Mouse (Mus musculus) stomach, embryonic 15.5 days (tissue): ENCODE measurements around the gene Nat9. TPM values are rescaled to one million over a fixed set of nuclear protein-coding genes. Genes with fewer than 3 reads are reported as not detected.
A peak's percentile ranks its signal among the peaks of the same experiment; 100 is the strongest.

Experiments used
- ATAC-seq: fragments of 200-750 bp; cut with Nextera tagmentation; 2 replicates; pipeline ENCODE4 v1.8.0; 2017; ENCODE audit warnings: low read depth, moderate number of reproducible peaks, moderate TSS enrichment; ENCODE audit not compliant: insufficient read depth, low FRiP score
- H3K27ac ChIP-seq: fragments of 300-500 bp; sonication (generic); 2 replicates; pipeline ENCODE4 v1.5.1; 2015; ENCODE audit warnings: mild to moderate bottlenecking, inconsistent platforms
- H3K27me3 ChIP-seq: fragments of 300-500 bp; sonication (generic); replicated peaks from 2 replicates; pipeline ENCODE4 v1.6.1; 2015; ENCODE audit warnings: inconsistent platforms
- H3K36me3 ChIP-seq: fragments of 300-500 bp; sonication (generic); 2 replicates; pipeline ENCODE4 v1.6.1; 2015; ENCODE audit warnings: inconsistent platforms
- H3K4me1 ChIP-seq: fragments of 300-500 bp; sonication (generic); 2 replicates; pipeline ENCODE4 v1.6.1; 2015; ENCODE audit warnings: inconsistent platforms
- H3K4me2 ChIP-seq: fragments of 300-500 bp; sonication (generic); 2 replicates; pipeline ENCODE4 v1.6.1; 2015; ENCODE audit warnings: mild to moderate bottlenecking, inconsistent platforms
- H3K4me3 ChIP-seq: fragments of 300-500 bp; sonication (generic); replicated peaks from 2 replicates; pipeline ENCODE4 v1.5.1; 2015; ENCODE audit warnings: inconsistent platforms
- H3K9ac ChIP-seq: fragments of 300-500 bp; sonication (generic); 2 replicates; pipeline ENCODE4 v1.6.1; 2015; ENCODE audit warnings: inconsistent platforms
- H3K9me3 ChIP-seq: fragments of 300-500 bp; sonication (generic); 2 replicates; pipeline ENCODE4 v1.6.1; 2016; ENCODE audit warnings: inconsistent platforms
- WGBS: fragments of 180-500 bp; shearing (Covaris S2); methylation state at CpG from one replicate; pipeline ENCODE4 v1.1.7; 2015; 5-methylcytosine and 5-hydroxymethylcytosine counted together
- polyA plus RNA-seq: library from polyadenylated mRNA; unstranded; fragments of >200 nt; fragmentation: Nextera tagmentation; extraction: Ambion mirVana; gene quantifications from 2 replicates; pipeline ENCODE4 v1.2.1, GENCODE M21; 2015

The Nat9 gene
- polyA plus RNA-seq, 1 experiment from 2014 or later, result 23.2 TPM

DNA sequence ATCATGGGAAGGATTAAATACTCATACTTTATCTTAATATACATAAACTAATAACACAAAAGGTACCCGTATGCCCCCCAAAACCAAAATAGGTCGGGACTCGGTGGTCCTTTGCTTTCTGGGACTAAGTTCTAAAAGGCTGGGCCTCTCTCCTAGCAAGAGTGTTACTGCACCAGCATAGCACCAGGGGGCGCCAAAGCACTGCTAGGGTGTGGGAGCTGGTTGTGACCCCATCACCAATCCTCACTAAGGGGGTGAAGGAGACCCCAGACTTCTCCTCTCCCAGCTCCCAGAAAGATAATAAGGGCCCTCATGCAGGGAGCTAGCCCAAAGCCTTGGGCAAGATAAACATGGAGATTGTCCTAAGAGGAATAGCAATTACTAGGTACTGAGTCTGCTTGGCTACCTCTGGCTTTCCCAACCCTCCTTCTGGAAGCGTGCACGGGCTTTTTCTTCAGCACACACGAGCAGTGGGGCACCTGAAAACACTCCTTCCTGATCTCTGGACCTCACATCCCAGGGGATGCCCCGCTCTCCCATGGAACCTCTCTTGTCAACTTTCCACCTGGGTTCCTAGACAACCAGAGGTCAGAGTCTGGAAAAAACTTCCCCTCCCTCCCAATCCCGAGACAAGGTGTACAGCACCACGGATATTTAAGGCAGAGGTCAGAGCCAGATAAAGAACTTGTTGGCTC lies 26.6 kb downstream of the Nat9 start:
- no peak overlapping the region for H3K4me3 ChIP-seq
- H3K9ac ChIP-seq, result no peak overlapping the region
- H3K36me3 ChIP-seq, result no peaks in the 10 kb centered on the region
- WGBS, result 33% methylated on average over 10 of the region's 10 CpGs
- peaks cover 53% of the 10 kb centered on the region for H3K4me1 ChIP-seq
- no peak for ATAC-seq
- no peaks in the 10 kb centered on the region for H3K9me3 ChIP-seq
- H3K27me3 ChIP-seq, result no peaks in the 10 kb centered on the region
- H3K27ac ChIP-seq, result peak overlapping the region; percentile 84; the same call in 1 of the 2 replicates
- H3K4me2 ChIP-seq, result peak overlapping the region; percentile 23

DNA sequence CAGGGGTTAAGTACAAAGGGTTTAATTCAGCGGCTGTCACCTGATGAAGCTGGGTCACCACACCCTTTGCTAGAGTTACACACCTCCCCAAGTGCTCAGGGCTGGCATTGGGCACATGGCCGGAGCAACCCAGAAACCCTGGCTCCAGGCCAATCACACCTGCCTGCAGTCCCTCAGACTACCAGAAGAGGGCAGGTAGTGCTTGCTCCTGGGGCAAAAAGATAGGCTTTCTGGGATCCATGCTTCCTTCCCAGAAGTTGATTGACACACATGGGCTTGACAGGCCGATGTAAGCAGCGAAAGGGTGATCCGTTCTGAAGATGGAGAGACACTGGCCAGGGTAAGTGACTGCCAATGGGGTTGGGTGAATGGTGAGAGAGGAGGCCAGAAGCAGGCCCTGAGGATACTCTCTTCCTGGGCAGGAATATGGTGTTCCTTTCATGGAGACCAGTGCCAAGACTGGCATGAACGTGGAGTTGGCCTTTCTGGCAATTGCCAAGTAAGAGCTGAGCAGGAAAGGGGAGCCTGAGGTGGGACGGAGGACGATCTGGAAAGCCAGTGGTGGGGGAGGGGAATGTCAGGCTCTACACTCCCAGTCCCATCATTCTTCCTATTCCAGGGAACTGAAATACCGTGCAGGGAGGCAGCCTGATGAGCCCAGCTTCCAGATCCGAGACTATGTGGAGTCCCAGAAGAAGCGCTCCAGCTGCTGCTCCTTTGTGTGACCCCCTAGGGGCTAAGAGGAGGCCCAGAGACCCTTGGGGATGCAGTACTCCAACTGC lies 27.5 kb downstream of the Nat9 start:
- 52% methylated on average over 11 of the region's 11 CpGs for WGBS
- Histone ChIP-seq H3K36me3 (no peaks in the 10 kb centered on the region), H3K27ac (no peak overlapping the region), H3K4me1 (peaks cover 46% of the 10 kb centered on the region), H3K4me3 (no peak overlapping the region), H3K9me3 (no peaks in the 10 kb centered on the region), H3K9ac (no peak overlapping the region), H3K27me3 (no peaks in the 10 kb centered on the region), H3K4me2 (no peak overlapping the region)
- ATAC-seq, result no peak

DNA sequence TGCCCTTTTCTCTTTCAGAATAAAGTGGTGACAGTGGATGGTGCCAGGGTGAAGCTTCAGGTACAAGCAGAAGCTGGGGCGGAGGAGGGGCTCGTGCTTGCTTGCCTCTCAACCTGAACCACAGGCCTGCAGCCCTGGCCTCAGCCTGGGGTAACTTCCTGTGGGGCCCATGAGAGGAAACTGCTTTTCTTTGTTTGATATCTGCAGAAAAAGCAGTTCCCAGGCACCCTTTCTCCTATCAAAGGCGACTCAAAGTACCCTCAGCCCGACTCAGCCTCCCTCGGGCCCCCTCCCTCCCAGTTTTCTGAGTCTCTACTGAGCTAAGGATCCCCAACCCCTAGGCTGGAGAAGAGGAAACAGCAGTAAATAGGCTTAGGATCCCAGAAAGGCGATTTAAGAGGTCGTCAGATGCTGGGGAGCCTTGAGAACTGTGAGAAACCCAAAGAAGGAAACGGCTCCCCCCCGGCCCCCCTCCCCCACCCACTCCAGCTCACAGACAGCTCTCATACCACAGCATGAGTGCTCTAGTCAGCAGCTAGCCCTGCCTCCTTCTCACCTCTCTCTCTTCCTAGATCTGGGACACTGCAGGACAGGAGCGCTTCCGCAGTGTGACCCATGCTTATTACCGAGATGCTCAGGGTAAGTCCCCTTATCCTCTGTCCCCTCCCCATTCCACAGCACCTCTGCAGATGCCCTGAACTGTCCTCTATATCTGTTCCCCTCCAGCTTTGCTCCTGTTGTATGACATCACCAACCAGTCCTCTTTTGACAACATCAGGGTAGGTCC lies 29.5 kb downstream of the Nat9 start:
- no peaks in the 10 kb centered on the region for H3K36me3 ChIP-seq
- ATAC-seq, result no peak
- WGBS, result 21% methylated on average over 12 of the region's 12 CpGs
- H3K4me3 ChIP-seq, result no peak overlapping the region
- peaks cover 10% of the 10 kb centered on the region; the same call in 1 of the 2 replicates for H3K27me3 ChIP-seq
- H3K9me3 ChIP-seq, result no peaks in the 10 kb centered on the region
- no peak overlapping the region for H3K4me2 ChIP-seq
- H3K4me1 ChIP-seq, result peaks cover 40% of the 10 kb centered on the region
- peak overlapping the region; percentile 59 for H3K27ac ChIP-seq
- H3K9ac ChIP-seq, result no peak overlapping the region

DNA sequence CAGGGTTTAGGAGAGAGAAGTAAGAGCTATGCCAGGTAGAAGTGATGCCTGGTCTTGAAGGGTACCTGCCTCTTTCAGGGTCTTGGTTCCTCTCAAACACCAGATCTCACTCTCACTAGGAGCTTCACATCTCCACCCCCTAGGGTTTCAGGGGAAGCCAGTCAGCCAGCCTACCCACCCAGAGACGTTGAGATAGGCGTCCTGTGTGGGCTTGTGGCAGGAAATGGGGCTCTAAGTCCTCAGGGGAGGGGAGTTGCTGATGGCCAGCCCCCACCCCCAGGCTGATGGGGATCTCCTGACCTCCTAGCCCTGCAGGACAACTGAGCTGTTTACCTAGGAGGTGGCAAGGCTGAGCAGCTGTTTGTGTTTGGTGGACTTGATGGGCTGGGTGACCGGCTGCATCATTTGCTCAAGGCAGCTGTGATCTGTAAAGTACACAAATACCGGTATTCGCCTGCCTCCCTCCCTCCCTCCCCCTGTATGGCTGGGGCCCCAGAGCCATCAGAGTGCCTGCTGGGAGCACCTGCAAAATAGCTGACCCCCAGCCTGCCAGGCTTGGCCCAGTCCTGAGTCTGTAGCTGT lies 32.5 kb downstream of the Nat9 start:
- peaks cover 29% of the 10 kb centered on the region for H3K4me1 ChIP-seq
- no peaks in the 10 kb centered on the region for H3K36me3 ChIP-seq
- 6% methylated on average over 5 of the region's 5 CpGs for WGBS
- H3K4me3 ChIP-seq, result no peak overlapping the region
- H3K27me3 ChIP-seq, result peaks cover 10% of the 10 kb centered on the region; the same call in 1 of the 2 replicates
- no peak overlapping the region for H3K27ac ChIP-seq
- H3K4me2 ChIP-seq, result no peak overlapping the region
- ATAC-seq, result no peak
- H3K9me3 ChIP-seq, result no peaks in the 10 kb centered on the region
- H3K9ac ChIP-seq, result no peak overlapping the region

DNA sequence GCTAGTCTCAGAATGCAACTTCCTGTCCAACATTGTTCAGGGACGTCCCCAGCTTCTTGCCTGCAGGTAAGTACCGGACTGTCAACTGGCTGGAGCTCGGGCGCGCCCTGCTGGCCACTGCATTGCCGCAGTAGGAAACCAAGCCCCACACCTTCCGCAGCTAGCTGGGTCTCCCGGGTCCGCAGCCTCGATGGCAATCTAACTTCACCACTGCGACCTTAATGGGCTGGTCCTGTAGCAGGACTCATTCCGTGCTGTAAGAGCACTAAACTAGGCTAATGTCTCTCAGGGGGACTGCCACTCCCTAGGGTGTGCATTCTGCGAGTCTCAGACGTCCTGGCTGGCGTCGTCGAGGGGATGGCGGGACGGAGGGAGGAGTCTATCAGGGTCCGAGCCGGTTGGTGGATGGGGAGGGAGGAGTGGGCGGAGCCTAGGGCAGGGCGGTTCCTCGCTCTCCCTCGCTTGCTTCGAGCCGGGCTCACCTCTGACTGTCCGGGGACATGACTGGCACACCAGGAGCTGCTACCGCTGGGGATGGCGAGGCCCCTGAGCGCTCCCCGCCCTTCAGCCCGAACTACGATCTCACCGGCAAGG lies 33.9 kb downstream of the Nat9 start:
- H3K4me2 ChIP-seq, result peak overlapping the region; percentile 60
- peak; percentile 73 for ATAC-seq
- peaks cover 29% of the 10 kb centered on the region for H3K4me1 ChIP-seq
- H3K9me3 ChIP-seq, result no peaks in the 10 kb centered on the region
- H3K9ac ChIP-seq, result peak overlapping the region; percentile 12; the same call in 1 of the 2 replicates
- peak overlapping the region; percentile 39 for H3K4me3 ChIP-seq
- peaks cover 10% of the 10 kb centered on the region; the same call in 1 of the 2 replicates for H3K27me3 ChIP-seq
- WGBS, result under 1% methylated on average over 35 of the region's 35 CpGs
- no peak overlapping the region for H3K27ac ChIP-seq
- H3K36me3 ChIP-seq, result no peaks in the 10 kb centered on the region

DNA sequence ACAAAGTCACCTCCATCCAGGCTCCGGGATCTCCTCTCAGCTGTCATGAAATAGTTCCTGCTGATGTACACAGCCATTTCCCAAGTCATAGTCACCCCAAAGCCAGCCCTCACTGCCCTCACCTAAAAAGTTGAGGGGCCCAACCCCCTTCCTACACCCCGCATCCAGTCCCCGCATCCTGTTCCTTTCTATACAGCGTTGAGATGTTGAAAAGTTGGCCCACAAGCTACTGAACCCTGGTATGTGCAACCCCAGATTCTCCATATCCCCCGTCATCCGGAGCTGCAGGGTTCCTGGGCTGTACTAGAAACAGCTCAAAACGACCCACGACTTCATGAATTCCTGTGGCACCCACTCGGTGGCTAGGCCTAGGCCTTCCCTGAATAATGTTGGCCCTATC lies 34.6 kb downstream of the Nat9 start:
- peaks cover 24% of the 10 kb centered on the region for H3K4me1 ChIP-seq
- no peak overlapping the region for H3K4me3 ChIP-seq
- no peaks in the 10 kb centered on the region for H3K9me3 ChIP-seq
- no peaks in the 10 kb centered on the region for H3K36me3 ChIP-seq
- H3K9ac ChIP-seq, result no peak overlapping the region
- no peak overlapping the region; the same call in 1 of the 2 replicates for H3K4me2 ChIP-seq
- 74% methylated on average over 9 of the region's 9 CpGs for WGBS
- no peak for ATAC-seq
- peaks cover 10% of the 10 kb centered on the region; the same call in 1 of the 2 replicates for H3K27me3 ChIP-seq
- no peak overlapping the region for H3K27ac ChIP-seq

DNA sequence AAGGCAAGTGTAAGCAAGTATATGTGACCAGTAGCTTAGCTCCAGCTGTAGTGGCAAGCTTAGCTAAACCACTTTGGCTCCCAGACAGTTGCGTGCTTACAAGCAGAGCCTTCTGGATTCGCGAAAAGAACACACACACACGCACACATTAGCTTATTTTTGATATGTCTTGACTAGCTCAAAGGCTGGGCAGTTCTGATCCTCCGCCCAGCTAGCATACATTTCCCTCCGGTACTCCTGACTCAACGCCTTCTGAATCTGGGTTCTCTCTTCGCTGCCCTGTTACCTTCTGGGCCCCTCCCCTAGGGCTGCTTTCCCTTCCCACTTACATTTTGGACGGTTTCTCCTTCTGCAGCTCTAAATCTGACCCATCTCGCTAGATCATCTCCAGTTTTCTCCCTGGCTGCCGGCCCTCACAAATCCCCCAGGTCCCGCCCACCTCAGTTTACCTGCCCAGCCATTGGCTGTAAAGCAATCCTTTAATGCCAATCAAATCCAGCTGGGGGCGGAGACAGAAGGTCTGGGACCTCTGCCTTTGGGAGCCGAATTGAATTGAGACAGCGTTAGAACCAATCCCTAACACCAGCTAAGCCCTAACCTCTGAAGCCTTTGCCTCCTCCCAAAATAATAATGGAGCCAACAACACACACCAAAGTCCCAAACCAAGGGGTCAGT lies 35.8 kb downstream of the Nat9 start:
- H3K27me3 ChIP-seq, result peaks cover 10% of the 10 kb centered on the region; the same call in 1 of the 2 replicates
- H3K27ac ChIP-seq, result no peak overlapping the region
- 4% methylated on average over 15 of the region's 15 CpGs for WGBS
- peak overlapping the region; percentile 22 for H3K4me3 ChIP-seq
- H3K4me2 ChIP-seq, result peak overlapping the region; percentile 53
- no peak for ATAC-seq
- no peak overlapping the region for H3K9ac ChIP-seq
- H3K4me1 ChIP-seq, result peaks cover 17% of the 10 kb centered on the region
- H3K9me3 ChIP-seq, result no peaks in the 10 kb centered on the region
- H3K36me3 ChIP-seq, result no peaks in the 10 kb centered on the region

DNA sequence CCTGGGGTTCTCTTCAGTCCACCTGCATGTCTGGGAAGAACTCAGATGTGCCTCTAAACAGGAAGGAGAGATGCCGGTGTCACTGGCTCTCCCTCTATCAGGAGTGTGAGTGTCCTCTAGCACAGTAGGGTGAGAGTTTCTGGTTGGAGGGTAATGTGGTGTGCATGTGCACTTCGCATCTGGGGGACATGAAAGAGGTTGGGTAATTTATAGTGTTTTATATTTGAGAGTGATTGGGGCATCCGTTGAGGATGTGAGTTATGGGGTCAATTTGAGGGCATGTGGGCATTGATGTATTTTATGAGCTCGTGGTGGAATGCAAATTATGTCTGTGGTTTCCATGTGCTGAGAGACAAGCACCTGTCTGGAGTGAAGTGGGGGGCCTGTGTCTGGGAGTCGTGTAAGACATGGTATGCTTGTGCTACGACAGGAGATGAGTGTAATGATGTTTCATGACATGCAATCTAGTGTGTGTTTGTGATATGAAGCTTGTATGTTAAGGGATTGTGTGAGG lies 36.9 kb downstream of the Nat9 start:
- ATAC-seq, result no peak
- Histone ChIP-seq H3K4me1 (peaks cover 17% of the 10 kb centered on the region), H3K4me2 (no peak overlapping the region), H3K36me3 (no peaks in the 10 kb centered on the region), H3K9ac (no peak overlapping the region), H3K9me3 (no peaks in the 10 kb centered on the region), H3K27me3 (peaks cover 10% of the 10 kb centered on the region; the same call in 1 of the 2 replicates), H3K4me3 (no peak overlapping the region), H3K27ac (no peak overlapping the region)
- 50% methylated on average over 6 of the region's 6 CpGs for WGBS

DNA sequence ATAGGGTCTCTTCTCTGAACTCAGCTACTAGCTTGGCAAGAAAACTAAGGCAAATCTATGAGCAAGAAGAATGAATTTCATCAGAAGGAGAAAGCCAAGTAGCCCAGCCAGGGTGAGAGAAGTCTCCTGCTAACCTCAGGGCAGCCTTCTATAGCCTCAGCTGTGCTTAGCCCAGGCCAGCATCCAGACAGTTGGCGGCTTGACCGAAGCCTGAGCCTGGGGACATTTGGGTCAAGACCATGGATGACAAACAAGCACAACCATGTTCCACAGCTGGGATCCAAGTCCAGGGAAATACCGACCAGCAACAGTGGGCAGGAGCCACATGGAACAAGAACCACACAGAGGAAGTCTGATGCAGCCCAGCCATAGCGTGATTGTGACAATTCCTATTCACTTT lies 39.8 kb downstream of the Nat9 start:
- no peaks in the 10 kb centered on the region for H3K9me3 ChIP-seq
- H3K9ac ChIP-seq, result no peak overlapping the region
- H3K36me3 ChIP-seq, result no peaks in the 10 kb centered on the region
- no peak for ATAC-seq
- no peak overlapping the region for H3K4me3 ChIP-seq
- 81% methylated on average over 4 of the region's 4 CpGs for WGBS
- H3K27me3 ChIP-seq, result no peaks in the 10 kb centered on the region
- no peak overlapping the region for H3K4me2 ChIP-seq
- H3K27ac ChIP-seq, result no peak overlapping the region
- peaks cover 9% of the 10 kb centered on the region; the same call in 1 of the 2 replicates for H3K4me1 ChIP-seq

DNA sequence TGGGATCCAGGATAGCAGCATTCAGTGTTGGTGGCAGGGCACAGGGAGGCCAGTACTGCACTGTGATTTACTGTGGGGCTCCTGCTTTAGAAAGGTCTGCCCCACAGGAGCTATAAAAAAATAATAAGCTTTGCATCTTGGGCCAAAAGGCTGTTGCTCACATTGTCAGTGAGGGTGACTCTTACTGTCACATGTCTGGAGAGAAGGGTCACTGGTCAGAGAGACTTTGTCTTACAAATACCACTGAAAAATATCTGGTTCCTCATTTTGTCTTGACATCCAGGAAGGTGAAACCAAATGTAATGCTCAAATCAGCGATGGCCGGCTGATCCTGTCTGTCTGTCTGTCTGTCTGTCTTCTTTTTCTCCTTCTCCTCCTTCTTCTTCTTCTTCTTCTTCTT lies 45.7 kb downstream of the Nat9 start:
- ATAC-seq, result no peak
- H3K9ac ChIP-seq, result no peak overlapping the region
- 70% methylated on average over 2 of the region's 2 CpGs for WGBS
- H3K4me2 ChIP-seq, result no peak overlapping the region
- H3K36me3 ChIP-seq, result no peaks in the 10 kb centered on the region
- no peaks in the 10 kb centered on the region for H3K4me1 ChIP-seq
- H3K9me3 ChIP-seq, result no peaks in the 10 kb centered on the region
- H3K4me3 ChIP-seq, result no peak overlapping the region
- no peak overlapping the region for H3K27ac ChIP-seq
- no peaks in the 10 kb centered on the region for H3K27me3 ChIP-seq
